Mouse (Mus musculus): ENCODE results near the gene Olfr395. TPM values are rescaled to one million over a fixed set of nuclear protein-coding genes. Genes with fewer than 3 reads are reported as not detected.
"Not testable (repeated sequence)": the region's sequence is repeated elsewhere in the genome, so short reads cannot be mapped to it uniquely, and the experiment has no call there.

Gene Olfr395
- polyA plus RNA-seq (2014; fragmentation: Nextera tagmentation; extraction: Ambion mirVana) = not detected in 2 replicates

GRCm38 (mm10) chr11:73909199-73909598 is at the start of gene Olfr395:
Olfr395 (minus strand) TSS chr11:73909299.
- H3K27me3 ChIP-seq (ENCODE audit: control insufficient read depth, insufficient read depth, low read length); H3K9ac ChIP-seq (replicated peaks; ENCODE audit: low read length); DNase-seq (ENCODE audit: low spot score); ATAC-seq (replicated peaks; ENCODE audit: insufficient number of reproducible peaks, low FRiP score, low TSS enrichment, low read depth); H3K27ac ChIP-seq (replicated peaks; ENCODE audit: low read depth, low read length); H3K4me2 ChIP-seq (ENCODE audit: low read depth, low read length); H3K4me1 ChIP-seq (ENCODE audit: control insufficient read depth, insufficient read depth, low read length); H3K9me3 ChIP-seq (replicated peaks; ENCODE audit: control insufficient read depth, low read length); H3K36me3 ChIP-seq (replicated peaks; ENCODE audit: control insufficient read depth, insufficient read depth, low read depth, low read length); H3K4me3 ChIP-seq (ENCODE audit: low read depth, low read length): not testable (repeated sequence)
- 76% methylated on average over 4 of the region's 4 CpGs for WGBS

- H3K27ac ChIP-seq (replicated peaks; ENCODE audit: low read depth, low read length) = no peak within 1 kb of the TSS
- H3K9me3 ChIP-seq (replicated peaks; ENCODE audit: control insufficient read depth, low read length) = no peaks in the 10 kb centered on the region
- no peak within 1 kb of the TSS for H3K9ac ChIP-seq (replicated peaks; ENCODE audit: low read length)
- H3K4me3 ChIP-seq (ENCODE audit: low read depth, low read length) = no peak within 1 kb of the TSS
- H3K27me3 ChIP-seq (ENCODE audit: control insufficient read depth, insufficient read depth, low read length) = no peaks in the 10 kb centered on the region
- ATAC-seq (replicated peaks; ENCODE audit: insufficient number of reproducible peaks, low FRiP score, low TSS enrichment, low read depth) (no peak), DNase-seq (ENCODE audit: low spot score) (no peak)
- H3K4me2 ChIP-seq (ENCODE audit: low read depth, low read length) = no peak within 1 kb of the TSS
- no peaks in the 10 kb centered on the region for H3K36me3 ChIP-seq (replicated peaks; ENCODE audit: control insufficient read depth, insufficient read depth, low read depth, low read length)
- no peaks in the 10 kb centered on the region for H3K4me1 ChIP-seq (ENCODE audit: control insufficient read depth, insufficient read depth, low read length)
Observed at GRCm38 (mm10) chr11:73936377-73936776, 27.3 kb upstream of the Olfr395 start, which contains the start of gene Olfr23. Olfr23 (plus strand) TSS chr11:73936677.

DNA sequence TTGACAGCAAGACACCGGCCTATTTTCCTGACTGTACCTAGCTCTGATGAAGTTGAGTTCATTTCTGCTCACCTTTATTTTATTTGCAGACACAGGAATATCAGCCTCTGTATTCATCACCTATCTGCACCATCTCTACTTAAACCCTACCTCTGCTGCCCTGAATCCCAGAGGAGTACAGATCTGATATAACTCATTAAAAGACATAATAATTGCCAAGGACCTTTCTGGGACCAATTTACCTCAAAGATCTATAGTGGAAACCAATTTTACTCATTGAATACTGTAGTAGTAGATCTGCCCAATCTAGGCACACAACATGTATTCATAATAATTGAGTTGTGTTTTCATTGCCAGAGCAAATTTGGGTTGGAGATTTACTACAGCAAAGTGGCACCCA is 18.4 kb downstream of the Olfr395 start, which contains the start of gene Olfr394:
TSS of gene Olfr394 (minus strand) at position 101 of the 400 bp plus-strand sequence.
- no peak for ATAC-seq (replicated peaks; ENCODE audit: insufficient number of reproducible peaks, low FRiP score, low TSS enrichment, low read depth)
- no peak within 1 kb of the TSS for H3K9ac ChIP-seq (replicated peaks; ENCODE audit: low read length)
- 93% methylated on average over 1 of the region's 1 CpGs for WGBS

More for the DNA sequence above, 18.4 kb downstream of the Olfr395 start, which contains the start of gene Olfr394:
- no peak within 1 kb of the TSS for H3K4me2 ChIP-seq (ENCODE audit: low read depth, low read length)
- H3K4me3 ChIP-seq (ENCODE audit: low read depth, low read length) = no peak within 1 kb of the TSS
- H3K9me3 ChIP-seq (replicated peaks; ENCODE audit: control insufficient read depth, low read length) = no peaks in the 10 kb centered on the region
- no peaks in the 10 kb centered on the region for H3K4me1 ChIP-seq (ENCODE audit: control insufficient read depth, insufficient read depth, low read length)
- no peak for DNase-seq (ENCODE audit: low spot score)
- no peaks in the 10 kb centered on the region for H3K27me3 ChIP-seq (ENCODE audit: control insufficient read depth, insufficient read depth, low read length)
- no peaks in the 10 kb centered on the region for H3K36me3 ChIP-seq (replicated peaks; ENCODE audit: control insufficient read depth, insufficient read depth, low read depth, low read length)
- H3K27ac ChIP-seq (replicated peaks; ENCODE audit: low read depth, low read length) = no peak within 1 kb of the TSS

Other genes starting within 250 kb of the Olfr395 start
- gene Zfp735, start 220.5 kb downstream of the Olfr395 start, polyA plus RNA-seq (2014; fragmentation: Nextera tagmentation; extraction: Ambion mirVana) = not detected in 2 replicates
- gene Olfr389, start 128.6 kb downstream of the Olfr395 start, polyA plus RNA-seq (2014; fragmentation: Nextera tagmentation; extraction: Ambion mirVana) = not detected in 2 replicates
- not detected in 2 replicates for gene Olfr390, start 126.3 kb downstream of the Olfr395 start, polyA plus RNA-seq (2014; fragmentation: Nextera tagmentation; extraction: Ambion mirVana)
- not detected in 2 replicates for gene Olfr391-ps, start 106.2 kb downstream of the Olfr395 start, polyA plus RNA-seq (2014; fragmentation: Nextera tagmentation; extraction: Ambion mirVana)
- not detected in 2 replicates for gene Olfr392, start 92.2 kb downstream of the Olfr395 start, polyA plus RNA-seq (2014; fragmentation: Nextera tagmentation; extraction: Ambion mirVana)
- not detected in 2 replicates for gene Olfr393, start 57.8 kb downstream of the Olfr395 start, polyA plus RNA-seq (2014; fragmentation: Nextera tagmentation; extraction: Ambion mirVana)
- not detected in 2 replicates for gene Olfr394, start 18.5 kb downstream of the Olfr395 start, polyA plus RNA-seq (2014; fragmentation: Nextera tagmentation; extraction: Ambion mirVana)
- not detected in 2 replicates for gene Olfr23, start 27.4 kb upstream of the Olfr395 start, polyA plus RNA-seq (2014; fragmentation: Nextera tagmentation; extraction: Ambion mirVana)
- gene Olfr397, start 51.5 kb upstream of the Olfr395 start, polyA plus RNA-seq (2014; fragmentation: Nextera tagmentation; extraction: Ambion mirVana) = not detected in 2 replicates
- not detected in 2 replicates for gene Olfr398, start 81.1 kb upstream of the Olfr395 start, polyA plus RNA-seq (2014; fragmentation: Nextera tagmentation; extraction: Ambion mirVana)
- gene Olfr139, start 147.3 kb upstream of the Olfr395 start, polyA plus RNA-seq (2014; fragmentation: Nextera tagmentation; extraction: Ambion mirVana) = not detected in 2 replicates
- not detected in 2 replicates for gene Olfr399, start 147.3 kb upstream of the Olfr395 start, polyA plus RNA-seq (2014; fragmentation: Nextera tagmentation; extraction: Ambion mirVana)
- not detected in 2 replicates for gene Zfp616, start 160.7 kb upstream of the Olfr395 start, polyA plus RNA-seq (2014; fragmentation: Nextera tagmentation; extraction: Ambion mirVana)
- gene Olfr401, start 204.4 kb upstream of the Olfr395 start, polyA plus RNA-seq (2014; fragmentation: Nextera tagmentation; extraction: Ambion mirVana) = not detected in 2 replicates
- not detected in 2 replicates for gene Olfr402, start 244.2 kb upstream of the Olfr395 start, polyA plus RNA-seq (2014; fragmentation: Nextera tagmentation; extraction: Ambion mirVana)